Mouse (Mus musculus): ENCODE measurements around the gene Hap1. TPM values are rescaled to one million over a fixed set of nuclear protein-coding genes. Genes with fewer than 3 reads are reported as not detected.
"Not testable (repeated sequence)": the region's sequence is repeated elsewhere in the genome, so short reads cannot be mapped to it uniquely, and the experiment has no call there.

Gene Hap1
- polyA plus RNA-seq, 1 experiment from 2014 or later = 1.3 TPM

DNA sequence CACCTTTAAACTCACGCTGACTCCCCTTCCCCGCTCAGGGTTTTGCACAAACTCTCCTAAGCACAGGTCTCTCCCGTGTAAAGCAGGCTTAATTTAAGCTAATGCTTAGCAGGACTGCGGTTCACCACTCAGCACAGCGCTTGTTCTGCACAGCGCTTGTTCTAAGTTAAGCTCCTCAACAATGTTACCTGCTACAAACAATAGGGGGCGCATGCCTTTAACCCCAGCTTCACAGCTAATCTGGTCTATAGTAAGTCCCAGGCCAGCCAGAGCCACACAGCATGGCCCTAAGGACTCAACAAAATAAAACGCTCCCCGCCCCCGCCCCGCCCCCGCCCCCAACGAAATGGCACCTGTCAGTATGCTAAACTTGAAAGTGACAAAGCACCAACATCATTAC is 5.1 kb upstream of the Hap1 start:
- H3K4me3 ChIP-seq; H3K27ac ChIP-seq; DNase-seq (ENCODE audit: low spot score); H3K36me3 ChIP-seq; H3K9me3 ChIP-seq (replicated peaks): not testable (repeated sequence)
- H3K4me1 ChIP-seq = peaks cover 16% of the 10 kb centered on the region
- WGBS = no CpG with 5 or more reads among the region's 13 CpGs
- peaks cover 63% of the 10 kb centered on the region for H3K27me3 ChIP-seq (ENCODE audit: low read depth, poor library complexity, severe bottlenecking)

GRCm38 (mm10) chr11:100360175-100360574 is 4.2 kb upstream of the Hap1 start:
- Histone ChIP-seq H3K4me1 (peaks cover 25% of the 10 kb centered on the region), H3K4me3 (no peak overlapping the region), H3K36me3 (no peaks in the 10 kb centered on the region), H3K27me3 (ENCODE audit: low read depth, poor library complexity, severe bottlenecking) (peaks cover 71% of the 10 kb centered on the region), H3K27ac (no peak overlapping the region), H3K9me3 (replicated peaks) (no peaks in the 10 kb centered on the region)
- DNase-seq (ENCODE audit: low spot score) = no peak
- WGBS = 80% methylated on average over 6 of the region's 6 CpGs

- Histone ChIP-seq H3K27me3 (ENCODE audit: low read depth, poor library complexity, severe bottlenecking) (peaks cover 87% of the 10 kb centered on the region), H3K36me3 (no peaks in the 10 kb centered on the region), H3K27ac (no peak overlapping the region), H3K9me3 (replicated peaks) (no peaks in the 10 kb centered on the region), H3K4me3 (no peak overlapping the region), H3K4me1 (peaks cover 23% of the 10 kb centered on the region)
- WGBS = 51% methylated on average over 5 of the region's 5 CpGs
- DNase-seq (ENCODE audit: low spot score) = no peak
Observed at GRCm38 (mm10) chr11:100357408-100357807, 1.5 kb upstream of the Hap1 start.

GRCm38 (mm10) chr11:100356819-100357211 is 887 bp upstream of the Hap1 start:
- Histone ChIP-seq H3K4me3 (peak overlapping the region; percentile 56), H3K9me3 (replicated peaks) (no peaks in the 10 kb centered on the region), H3K4me1 (peaks cover 29% of the 10 kb centered on the region), H3K36me3 (no peaks in the 10 kb centered on the region), H3K27me3 (ENCODE audit: low read depth, poor library complexity, severe bottlenecking) (peaks cover 89% of the 10 kb centered on the region), H3K27ac (no peak overlapping the region)
- DNase-seq (ENCODE audit: low spot score) = no peak
- 28% methylated on average over 9 of the region's 9 CpGs for WGBS

DNA sequence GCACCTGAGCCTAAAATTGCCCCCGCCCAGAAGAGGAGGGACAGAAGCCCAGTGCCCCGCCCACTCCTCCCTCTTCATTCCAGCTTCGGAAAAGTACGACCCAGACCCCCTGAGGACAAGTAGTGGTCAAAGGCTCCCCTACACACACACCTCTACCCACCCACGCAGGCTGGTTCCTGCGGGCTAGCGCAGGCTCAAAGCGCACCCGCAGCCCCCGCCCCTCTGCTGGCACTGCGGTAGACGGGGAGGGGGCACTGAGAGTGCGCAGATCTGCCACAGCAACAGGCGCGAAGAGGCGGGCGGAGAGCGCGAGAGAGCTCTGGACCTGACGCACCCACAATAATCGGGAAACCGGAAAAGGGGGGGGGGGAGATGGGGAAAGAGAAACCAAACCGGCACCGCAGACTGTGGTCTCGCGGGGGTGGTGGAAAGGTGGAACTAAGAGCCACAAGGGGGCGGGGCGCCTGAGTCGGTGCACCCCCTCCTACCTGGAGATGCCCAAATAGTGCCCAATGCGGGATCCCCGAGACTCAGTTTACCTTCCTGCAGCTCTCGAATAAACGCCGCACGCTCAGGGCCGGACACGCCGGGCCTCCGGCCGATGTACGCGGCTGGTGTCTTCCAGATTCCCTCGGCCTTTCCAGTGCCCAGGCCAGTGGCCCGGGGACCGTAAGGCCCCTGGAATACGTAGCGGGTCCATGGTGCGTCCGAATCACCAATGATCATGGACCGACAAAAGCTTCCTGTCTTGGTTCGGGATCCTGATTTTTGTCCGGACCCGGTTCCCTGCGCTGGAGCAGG is 577 bp downstream of the Hap1 start:
- under 1% methylated on average over 54 of the region's 54 CpGs for whole genome bisulfite sequencing
- peaks cover 94% of the 10 kb centered on the region for H3K27me3 ChIP-seq (ENCODE audit: low read depth, poor library complexity, severe bottlenecking)
- DNase-seq (ENCODE audit: low spot score) = peak; percentile 45

DNA sequence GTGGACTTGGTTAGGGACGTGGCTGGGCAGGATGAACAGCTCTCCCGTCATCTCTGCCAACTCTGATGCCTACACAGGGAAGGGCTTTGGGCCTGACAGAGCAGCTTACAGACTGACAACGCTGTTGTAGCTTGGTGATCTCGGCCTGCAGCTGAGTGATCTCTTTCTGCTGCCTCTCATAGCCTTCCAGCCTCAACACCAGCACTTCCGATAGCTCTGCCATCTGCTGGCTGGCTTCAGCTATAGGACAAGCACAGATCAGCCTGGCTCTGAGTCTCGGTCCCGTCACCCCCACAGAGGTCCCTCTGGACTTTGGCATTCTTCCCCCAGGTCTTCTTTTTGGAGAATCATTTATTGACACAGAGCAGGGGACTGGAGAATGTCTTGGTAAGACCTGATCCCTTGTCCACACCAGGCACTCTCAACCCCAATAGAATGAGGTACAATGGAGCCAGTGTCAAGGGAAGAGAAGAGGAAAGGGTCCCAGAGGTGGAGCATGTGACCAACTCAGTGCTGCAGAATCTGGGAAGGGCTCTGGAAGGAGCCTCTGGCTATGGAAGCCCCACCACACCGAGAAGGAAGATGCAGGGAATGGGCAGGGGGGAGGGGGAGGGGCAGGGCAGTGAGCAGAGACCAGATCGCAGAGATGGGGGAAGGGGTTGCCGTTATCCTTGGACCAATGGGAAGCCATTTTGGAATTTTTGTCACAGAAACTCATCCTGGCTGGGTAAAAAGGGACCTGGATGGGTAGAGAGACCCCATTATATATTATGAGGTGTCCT is 3.7 kb downstream of the Hap1 start:
- Histone ChIP-seq H3K9me3 (replicated peaks) (no peaks in the 10 kb centered on the region), H3K36me3 (no peaks in the 10 kb centered on the region), H3K27ac (no peak overlapping the region), H3K27me3 (ENCODE audit: low read depth, poor library complexity, severe bottlenecking) (peaks cover 75% of the 10 kb centered on the region), H3K4me1 (peaks cover 29% of the 10 kb centered on the region), H3K4me3 (no peak overlapping the region)
- WGBS = 31% methylated on average over 10 of the region's 10 CpGs
- DNase-seq (ENCODE audit: low spot score) = no peak

More for the DNA sequence above, 577 bp downstream of the Hap1 start:
- Histone ChIP-seq H3K27ac (0 out of 2 replicates have a peak overlapping the region, but pooled peaks have one; percentile 68), H3K36me3 (no peaks in the 10 kb centered on the region), H3K9me3 (replicated peaks) (no peaks in the 10 kb centered on the region), H3K4me3 (peak overlapping the region; percentile 56), H3K4me1 (peaks cover 29% of the 10 kb centered on the region)

GRCm38 (mm10) chr11:100344269-100344668 is 11.7 kb downstream of the Hap1 start:
- H3K9me3 ChIP-seq (replicated peaks) = no peaks in the 10 kb centered on the region
- H3K4me1 ChIP-seq = no peaks in the 10 kb centered on the region
- no peak overlapping the region for H3K4me3 ChIP-seq
- 92% methylated on average over 10 of the region's 10 CpGs for WGBS
- no peak overlapping the region for H3K27ac ChIP-seq
- H3K36me3 ChIP-seq = no peaks in the 10 kb centered on the region
- peaks cover 12% of the 10 kb centered on the region; the same call in 1 of the 2 replicates for H3K27me3 ChIP-seq (ENCODE audit: low read depth, poor library complexity, severe bottlenecking)
- DNase-seq (ENCODE audit: low spot score) = no peak

DNA sequence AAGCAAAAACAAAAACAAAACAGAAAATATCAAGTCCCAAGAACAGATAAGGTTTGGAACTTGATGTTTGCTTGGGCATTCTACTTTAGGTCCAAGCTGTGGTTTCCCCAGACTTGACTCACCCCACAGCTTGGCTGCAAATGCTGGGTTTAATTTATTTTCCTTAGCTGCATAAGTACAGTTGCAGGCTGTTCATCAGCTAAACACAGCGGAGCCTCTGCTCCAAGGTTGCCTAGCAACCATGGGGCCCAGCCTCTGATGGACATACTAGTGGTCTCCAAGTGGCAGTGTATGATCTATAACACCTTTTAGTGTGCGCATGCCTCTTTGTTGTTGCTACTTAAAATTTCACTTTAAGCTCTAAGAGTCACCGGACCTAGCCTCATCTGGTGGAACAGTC is 20.2 kb downstream of the Hap1 start:
- Histone ChIP-seq H3K9me3 (replicated peaks) (no peaks in the 10 kb centered on the region), H3K4me1 (peaks cover 21% of the 10 kb centered on the region), H3K4me3 (no peak overlapping the region), H3K27ac (no peak overlapping the region), H3K27me3 (ENCODE audit: low read depth, poor library complexity, severe bottlenecking) (no peaks in the 10 kb centered on the region), H3K36me3 (no peaks in the 10 kb centered on the region)
- DNase-seq (ENCODE audit: low spot score) = no peak
- WGBS = 73% methylated on average over 3 of the region's 3 CpGs

- Histone ChIP-seq H3K27ac (no peak within 1 kb of the TSS), H3K27me3 (ENCODE audit: low read depth, poor library complexity, severe bottlenecking) (no peaks in the 10 kb centered on the region), H3K4me3 (no peak within 1 kb of the TSS), H3K4me1 (peaks cover 28% of the 10 kb centered on the region), H3K9me3 (replicated peaks) (no peaks in the 10 kb centered on the region), H3K36me3 (no peaks in the 10 kb centered on the region)
- no peak for DNase-seq (ENCODE audit: low spot score)
- WGBS = 84% methylated on average over 6 of the region's 6 CpGs
Observed at GRCm38 (mm10) chr11:100333944-100334457, 21.9 kb downstream of the Hap1 start, which contains the start of gene Gast. Gast (plus strand) TSS chr11:100334407.

DNA sequence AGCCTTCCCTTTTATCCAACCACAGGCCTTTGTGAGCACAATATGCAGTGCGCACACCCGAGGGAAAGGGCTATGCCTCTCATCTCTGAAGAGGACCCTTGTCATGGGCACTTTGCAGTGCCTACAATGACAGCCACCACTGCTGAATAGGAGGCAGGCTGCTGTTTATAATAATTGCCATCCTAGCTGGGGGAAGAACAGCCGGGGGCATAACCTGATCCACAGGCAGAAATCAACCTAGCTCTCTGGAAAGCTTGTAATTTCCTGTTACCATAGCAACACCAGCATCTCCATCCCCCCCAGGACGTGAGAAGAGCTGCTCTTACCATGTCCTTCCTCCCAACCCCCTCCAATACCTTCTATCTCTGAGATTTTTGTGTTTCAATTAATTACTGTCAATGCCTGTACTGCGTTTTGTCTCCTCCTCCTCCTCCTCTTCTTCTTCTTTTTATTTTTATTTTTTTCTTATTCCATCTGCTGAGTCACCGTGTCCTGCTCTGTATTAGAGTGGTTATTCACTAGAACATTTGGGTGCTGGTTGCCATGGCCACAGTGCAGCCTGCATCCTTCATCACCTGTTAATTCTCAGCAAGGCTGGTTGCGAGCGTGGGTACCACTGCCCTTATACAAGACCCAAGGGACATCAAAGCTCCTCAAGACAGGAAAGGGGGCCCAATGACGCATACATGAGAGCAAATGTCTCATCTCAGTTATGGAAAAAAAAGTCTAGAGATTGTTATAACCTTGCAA is 23.0 kb downstream of the Hap1 start:
- WGBS = 75% methylated on average over 9 of the region's 9 CpGs
- H3K9me3 ChIP-seq (replicated peaks) = no peaks in the 10 kb centered on the region
- no peaks in the 10 kb centered on the region for H3K27me3 ChIP-seq (ENCODE audit: low read depth, poor library complexity, severe bottlenecking)
- no peak for DNase-seq (ENCODE audit: low spot score)
- peaks cover 28% of the 10 kb centered on the region for H3K4me1 ChIP-seq
- H3K27ac ChIP-seq = no peak overlapping the region
- no peaks in the 10 kb centered on the region for H3K36me3 ChIP-seq
- no peak overlapping the region for H3K4me3 ChIP-seq

GRCm38 (mm10) chr11:100330816-100331375 is 25.0 kb downstream of the Hap1 start:
- not testable (repeated sequence) for H3K9me3 ChIP-seq (replicated peaks); DNase-seq (ENCODE audit: low spot score); H3K27ac ChIP-seq; H3K36me3 ChIP-seq; H3K27me3 ChIP-seq (ENCODE audit: low read depth, poor library complexity, severe bottlenecking); H3K4me3 ChIP-seq
- WGBS = 64% methylated on average over 8 of the region's 8 CpGs
- H3K4me1 ChIP-seq = peaks cover 20% of the 10 kb centered on the region

DNA sequence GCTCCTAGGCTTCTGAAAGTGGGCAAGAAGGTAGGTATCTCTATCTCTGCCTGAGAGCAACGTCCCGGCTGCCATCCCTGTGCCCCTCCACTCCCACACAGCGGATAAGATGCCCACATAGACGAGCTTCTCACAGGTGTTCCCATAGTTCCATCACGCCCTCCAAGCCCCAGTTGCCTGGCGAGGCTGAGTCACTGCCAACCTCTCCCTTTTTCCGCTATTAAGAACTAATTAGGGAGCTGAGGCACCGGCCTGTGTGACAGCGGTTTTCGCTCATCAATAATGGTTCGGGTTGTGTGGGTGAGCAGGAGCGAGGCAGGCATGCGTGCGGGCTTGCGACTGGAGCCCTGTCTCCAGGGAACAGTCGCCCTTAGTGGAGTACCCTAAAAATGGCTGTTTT is 25.7 kb downstream of the Hap1 start:
- no peak for DNase-seq (ENCODE audit: low spot score)
- no peak overlapping the region for H3K4me3 ChIP-seq
- H3K9me3 ChIP-seq (replicated peaks) = no peaks in the 10 kb centered on the region
- no peaks in the 10 kb centered on the region for H3K27me3 ChIP-seq (ENCODE audit: low read depth, poor library complexity, severe bottlenecking)
- no peak overlapping the region for H3K27ac ChIP-seq
- H3K4me1 ChIP-seq = peaks cover 17% of the 10 kb centered on the region
- 56% methylated on average over 16 of the region's 16 CpGs for WGBS
- H3K36me3 ChIP-seq = no peaks in the 10 kb centered on the region

Measured in limb, embryonic 10.5 days (tissue).